In genomic region chr11:11867971-11868481, GRCm38 (mm10) we compare ENCODE assay signal across 9 mouse cellular contexts. TPM values are rescaled to one million over a fixed set of nuclear protein-coding genes. Genes with fewer than 3 reads are reported as not detected.
A peak's percentile ranks its signal among the peaks of the same experiment; 100 is the strongest.
DNase-seq lines count a peak whose midpoint lies in the region; ATAC-seq lines count a peak whose summit lies in the region.
"Had no signal": no experiment of that assay in that cellular context is flagged by ENCODE, and none has a peak within 500 bp of the region (broad histone marks: within the 10 kb centered on the region; RNA-seq: fewer than 3 reads in every experiment).

No protein-coding gene starts in this region.

- H3K36me3 ChIP-seq in heart, embryonic 13.5 days: no peaks in the 10 kb centered on the region
- no peaks in the 10 kb centered on the region for H3K36me3 ChIP-seq in midbrain, embryonic 12.5 days
- H3K36me3 ChIP-seq: G1E had no signal

- H3K4me3 ChIP-seq in heart, embryonic 13.5 days: no peak overlapping the region; the same call in 1 of the 2 replicates
- H3K4me3 ChIP-seq in midbrain, embryonic 12.5 days: peak overlapping the region; percentile 18; the same call in 1 of the 2 replicates

- H3K9ac ChIP-seq in heart, embryonic 13.5 days: peak overlapping the region; percentile 56
- H3K9ac ChIP-seq in midbrain, embryonic 12.5 days (replicated peaks): peak overlapping the region; percentile 25

- no peak for DNase-seq in heart, postnatal 25 days (ENCODE audit: low spot score)
- DNase-seq in MN1 (ENCODE audit: low spot score): peak; percentile 63
- peak; percentile 17 for DNase-seq in gonadal fat pad, adult 2 months (ENCODE audit: low read depth)
- DNase-seq in cerebellum, postnatal 4 days (ENCODE audit: low spot score in 2 of 2): no peak
- no peak for DNase-seq in urinary bladder, postnatal 25 days (ENCODE audit: low spot score)
- DNase-seq in heart, adult 8-10 months (ENCODE audit: low spot score): no peak

- H3K4me2 ChIP-seq in heart, embryonic 13.5 days: peak overlapping the region; percentile 51
- H3K4me2 ChIP-seq in midbrain, embryonic 12.5 days (replicated peaks): peak overlapping the region; percentile 43

- no peaks in the 10 kb centered on the region for H3K27me3 ChIP-seq in heart, embryonic 13.5 days (replicated peaks)
- 0 out of 2 replicates have a peak, but pooled peaks cover 3% of the 10 kb centered on the region for H3K27me3 ChIP-seq in midbrain, embryonic 12.5 days

- no peaks in the 10 kb centered on the region for H3K9me3 ChIP-seq in heart, embryonic 13.5 days
- no peaks in the 10 kb centered on the region for H3K9me3 ChIP-seq in midbrain, embryonic 12.5 days
- H3K9me3 ChIP-seq: G1E had no signal

- peak overlapping the region; percentile 67 for H3K27ac ChIP-seq in heart, embryonic 13.5 days (replicated peaks)
- peak overlapping the region; percentile 88 for H3K27ac ChIP-seq in midbrain, embryonic 12.5 days (replicated peaks)

- no peak for ATAC-seq in heart, embryonic 13.5 days (ENCODE audit: extremely low read depth, insufficient number of reproducible peaks, low FRiP score, low TSS enrichment)
- ATAC-seq in midbrain, embryonic 12.5 days (ENCODE audit: low FRiP score, low read depth): peak; percentile 92

- 15% methylated on average over 14 of the region's 14 CpGs for WGBS in heart, embryonic 13.5 days
- WGBS in midbrain, embryonic 12.5 days: 4% methylated on average over 14 of the region's 14 CpGs

- intact Hi-C loops in heart, postnatal 25 days (cut with DNase I): no loop called here

- H3K4me1 ChIP-seq in heart, embryonic 13.5 days: peaks cover 51% of the 10 kb centered on the region
- peaks cover 29% of the 10 kb centered on the region for H3K4me1 ChIP-seq in midbrain, embryonic 12.5 days

RNA-seq across cellular contexts. Expression of gene Ddc, which starts 29.9 kb away (rescaled TPM):
- polyA plus RNA-seq in heart, embryonic 13.5 days (2015; fragmentation: Nextera tagmentation; extraction: Ambion mirVana): 64.6 and 78.2 TPM in 2 replicates
- total RNA-seq in heart, postnatal 25 days (2021): 1 to 10 TPM; 2.5 TPM
- 0.69 and 1.7 TPM in 2 replicates for polyA plus RNA-seq in gonadal fat pad, adult 2 months (2012; rRNA removed)
- polyA plus RNA-seq in midbrain, embryonic 12.5 days (2016; fragmentation: Nextera tagmentation; extraction: Ambion mirVana): 18.7 and 26.2 TPM in 2 replicates
- total RNA-seq in heart, adult 8-10 months (2022): 1 to 10 TPM in 2 of 4 experiments, under 1 TPM in 2; 0.66 to 1.2 (median 0.93) TPM

RNA-seq across cellular contexts. Expression of gene Fignl1, which starts 59.3 kb away (rescaled TPM):
- 52.9 and 58.7 TPM in 2 replicates for polyA plus RNA-seq in heart, embryonic 13.5 days (2015; fragmentation: Nextera tagmentation; extraction: Ambion mirVana)
- total RNA-seq in heart, postnatal 25 days (2021): under 1 TPM; 0.59 to 0.60 TPM
- polyA plus RNA-seq in gonadal fat pad, adult 2 months (2012; rRNA removed): 0.67 and 1.6 TPM in 2 replicates
- 58.1 and 58.5 TPM in 2 replicates for polyA plus RNA-seq in midbrain, embryonic 12.5 days (2016; fragmentation: Nextera tagmentation; extraction: Ambion mirVana)
- total RNA-seq in heart, adult 8-10 months (2022): under 1 TPM; 0.28 to 0.46 (median 0.37) TPM

Comparison
In these comparisons a context has a peak if more than half of its experiments do, and no peak if none do; other contexts are left out.
1. DNase-seq: peak in MN1 (single experiment) and gonadal fat pad, adult 2 months (single experiment); none in heart, postnatal 25 days (single experiment), cerebellum, postnatal 4 days (0 of 2), urinary bladder, postnatal 25 days (single experiment) and heart, adult 8-10 months (single experiment).
2. RNA of gene Fignl1, which starts 59.3 kb away (polyA plus RNA-seq): 58.1 to 58.5 TPM in midbrain, embryonic 12.5 days and 52.9 to 58.7 TPM in heart, embryonic 13.5 days; 0.67 to 1.6 TPM in gonadal fat pad, adult 2 months; every median in the first group is over 10 times any median in the second.